Mouse (Mus musculus) intestine, embryonic 14.5 days (tissue): ENCODE data around the gene Tshz2. TPM values are rescaled to one million over a fixed set of nuclear protein-coding genes. Genes with fewer than 3 reads are reported as not detected.

ENCODE experiments used
- ATAC-seq: fragments of 200-750 bp; cut with Nextera tagmentation; replicated peaks from 2 replicates; pipeline ENCODE4 v1.8.0; 2017; ENCODE audit warnings: low read depth, moderate number of reproducible peaks, moderate TSS enrichment, moderate library complexity; ENCODE audit not compliant: low FRiP score, low TSS enrichment
- DNase-seq: peaks from one replicate; pipeline ENCODE4 v3.0.0-alpha.2; 2018; ENCODE audit warnings: low spot score
- H3K27ac ChIP-seq: fragments of 300-500 bp; sonication (generic); 2 replicates; pipeline ENCODE4 v1.5.1; 2014; ENCODE audit warnings: low read depth, mild to moderate bottlenecking, control low read depth
- H3K27me3 ChIP-seq: fragments of 300-500 bp; sonication (generic); replicated peaks from 2 replicates; pipeline ENCODE4 v1.6.1; 2014; ENCODE audit warnings: low read length, control low read depth; ENCODE audit not compliant: control insufficient read depth, insufficient read depth
- H3K36me3 ChIP-seq: fragments of 300-500 bp; sonication (generic); 2 replicates; pipeline ENCODE4 v1.6.1; 2014; ENCODE audit warnings: low read length, control low read depth; ENCODE audit not compliant: control insufficient read depth, insufficient read depth
- H3K4me1 ChIP-seq: fragments of 300-500 bp; sonication (generic); replicated peaks from 2 replicates; pipeline ENCODE4 v1.6.1; 2014; ENCODE audit warnings: low read length, control low read depth, mixed read lengths; ENCODE audit not compliant: control insufficient read depth, insufficient read depth
- H3K4me2 ChIP-seq: fragments of 300-500 bp; sonication (generic); 2 replicates; pipeline ENCODE4 v1.6.1; 2014; ENCODE audit warnings: low read length
- H3K4me3 ChIP-seq: fragments of 300-500 bp; sonication (generic); 2 replicates; pipeline ENCODE4 v1.5.1; 2014; ENCODE audit warnings: low read depth, low read length, control low read depth, mixed read lengths
- H3K9ac ChIP-seq: fragments of 300-500 bp; sonication (generic); 2 replicates; pipeline ENCODE4 v1.6.1; 2014; ENCODE audit warnings: mild to moderate bottlenecking, low read length
- H3K9me3 ChIP-seq: fragments of 300-500 bp; sonication (generic); 2 replicates; pipeline ENCODE4 v1.6.1; 2016; ENCODE audit warnings: low read length, control low read depth; ENCODE audit not compliant: control insufficient read depth
- WGBS: fragments of 180-500 bp; shearing (Covaris S2); extraction: QIAGEN DNeasy Blood & Tissue Kit; methylation state at CpG from one replicate; pipeline ENCODE4 v1.1.7; 2014; 5-methylcytosine and 5-hydroxymethylcytosine counted together
- polyA plus RNA-seq: library from polyadenylated mRNA; unstranded; fragments of >200 nt; fragmentation: Nextera tagmentation; extraction: Ambion mirVana; gene quantifications from 2 replicates; pipeline ENCODE4 v1.2.1, GENCODE M21; 2014

Tshz2 gene
- polyA plus RNA-seq, 1 experiment from 2014 or later: 20.3 TPM

DNA sequence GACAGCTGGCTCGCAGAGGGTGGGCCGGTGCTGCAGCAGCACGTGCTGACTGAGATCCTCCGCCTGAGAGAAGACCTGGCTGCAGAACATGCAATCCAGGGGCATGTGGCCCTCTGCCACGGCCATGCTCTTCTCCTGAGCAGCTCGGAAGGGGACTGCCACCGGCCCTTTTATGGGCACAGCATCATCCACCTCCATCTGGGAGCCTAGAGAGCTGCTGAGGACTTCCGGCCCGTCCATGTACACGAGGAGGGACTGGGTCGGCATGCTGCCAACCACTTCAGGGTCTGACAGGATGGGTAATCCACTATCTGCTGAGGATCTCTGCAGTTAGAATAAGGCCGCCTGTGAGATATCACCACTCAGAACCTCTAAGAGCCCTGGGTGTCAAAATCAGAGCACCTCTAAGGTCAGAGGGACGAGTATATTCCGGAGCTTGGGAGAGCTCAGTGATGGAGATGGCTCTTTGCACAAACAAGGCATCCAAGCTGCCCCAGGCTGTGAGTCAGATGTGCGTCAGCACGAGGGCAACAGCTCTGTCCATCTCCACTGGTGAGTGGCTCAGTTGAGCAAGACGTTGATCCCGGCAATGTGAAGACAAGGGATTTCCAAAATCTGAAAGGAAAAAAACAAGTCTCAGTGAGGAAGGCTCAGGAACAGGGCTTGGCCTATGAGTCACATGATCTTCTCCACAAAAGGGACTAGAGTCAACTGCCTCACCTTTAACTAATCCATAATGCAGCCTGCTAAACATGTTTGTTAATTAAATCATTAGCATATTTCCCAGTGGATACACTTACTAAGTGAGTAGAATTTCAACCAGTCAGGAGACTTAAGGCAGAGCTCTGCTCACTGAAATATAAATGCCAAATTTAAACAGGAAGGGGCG is 487.6 kb downstream of the Tshz2 start:
- Histone ChIP-seq H3K9me3 (no peaks in the 10 kb centered on the region), H3K36me3 (peaks cover 68% of the 10 kb centered on the region), H3K4me3 (no peak overlapping the region), H3K9ac (no peak overlapping the region), H3K27ac (no peak overlapping the region), H3K27me3 (no peaks in the 10 kb centered on the region), H3K4me1 (peaks cover 7% of the 10 kb centered on the region; the same call in 1 of the 2 replicates), H3K4me2 (no peak overlapping the region)
- DNase-seq: no peak
- WGBS: 87% methylated on average over 19 of the region's 19 CpGs
- ATAC-seq: no peak

Other genes starting within 250 kb of the Tshz2 start
- gene Gm11011, start 45.3 kb upstream of the Tshz2 start, polyA plus RNA-seq: not detected in 2 replicates